Mouse (Mus musculus) lung, embryonic 14.5 days (tissue): ENCODE measurements around the gene Tomm70a. TPM values are rescaled to one million over a fixed set of nuclear protein-coding genes. Genes with fewer than 3 reads are reported as not detected.

Source experiments
- ATAC-seq: fragments of 200-750 bp; cut with Nextera tagmentation; 2 replicates; pipeline ENCODE4 v1.8.0; 2017; ENCODE audit warnings: mild to moderate bottlenecking, moderate TSS enrichment, moderate library complexity; ENCODE audit not compliant: insufficient read depth
- DNase-seq: peaks from one replicate; pipeline ENCODE4 v3.0.0-alpha.2; 2015
- H3K27ac ChIP-seq: fragments of 300-500 bp; sonication (generic); 2 replicates; pipeline ENCODE4 v1.5.1; 2014; ENCODE audit warnings: low read depth, mild to moderate bottlenecking, moderate library complexity
- H3K27me3 ChIP-seq: fragments of 300-500 bp; sonication (generic); 2 replicates; pipeline ENCODE4 v1.6.1; 2014; ENCODE audit warnings: low read length, control low read depth; ENCODE audit not compliant: insufficient read depth
- H3K36me3 ChIP-seq: fragments of 300-500 bp; sonication (generic); 2 replicates; pipeline ENCODE4 v1.6.1; 2014; ENCODE audit warnings: control low read depth; ENCODE audit not compliant: insufficient read depth
- H3K4me1 ChIP-seq: fragments of 300-500 bp; sonication (generic); 2 replicates; pipeline ENCODE4 v1.6.1; 2014; ENCODE audit warnings: antibody characterized with exemption, control low read depth; ENCODE audit not compliant: insufficient read depth
- H3K4me2 ChIP-seq: fragments of 300-500 bp; sonication (generic); 2 replicates; pipeline ENCODE4 v1.6.1; 2014; ENCODE audit warnings: mild to moderate bottlenecking
- H3K4me3 ChIP-seq: fragments of 300-500 bp; sonication (generic); 2 replicates; pipeline ENCODE4 v1.5.1; 2014; ENCODE audit warnings: low read depth, low read length
- H3K9ac ChIP-seq: fragments of 300-500 bp; sonication (generic); 2 replicates; pipeline ENCODE4 v1.6.1; 2014
- H3K9me3 ChIP-seq: fragments of 300-500 bp; sonication (generic); 2 replicates; pipeline ENCODE4 v1.6.1; 2016; ENCODE audit warnings: low read depth, low read length, control low read depth
- CTCF ChIP-seq: IDR thresholded peaks from 2 replicates; pipeline ENCODE4 v1.5.1; 2016; ENCODE audit warnings: antibody characterized with exemption, low read depth
- WGBS: fragments of 180-500 bp; shearing (Covaris S2); extraction: QIAGEN DNeasy Blood & Tissue Kit; methylation state at CpG from one replicate; pipeline ENCODE4 v1.1.7; 2014; 5-methylcytosine and 5-hydroxymethylcytosine counted together
- polyA plus RNA-seq: library from polyadenylated mRNA; unstranded; fragments of >200 nt; fragmentation: Nextera tagmentation; extraction: Ambion mirVana; gene quantifications from 2 replicates; pipeline ENCODE4 v1.2.1, GENCODE M21; 2014

Tomm70a gene
- polyA plus RNA-seq, 1 experiment from 2014 or later: 62.0 TPM

- H3K27ac ChIP-seq: no peak overlapping the region
- 64% methylated on average over 2 of the region's 2 CpGs for WGBS
- TF ChIP-seq CTCF: no peak
- H3K27me3 ChIP-seq: no peaks in the 10 kb centered on the region
- no peaks in the 10 kb centered on the region for H3K4me1 ChIP-seq
- no peaks in the 10 kb centered on the region for H3K9me3 ChIP-seq
- H3K4me3 ChIP-seq: no peak overlapping the region
- DNase-seq (no peak), ATAC-seq (no peak)
- no peak overlapping the region for H3K9ac ChIP-seq
- H3K4me2 ChIP-seq: no peak overlapping the region
- H3K36me3 ChIP-seq: peaks cover 31% of the 10 kb centered on the region
These were observed 54.2 kb downstream of the Tomm70a start for GRCm38 (mm10) chr16:57175751-57176150.

- Histone ChIP-seq H3K4me2 (no peak overlapping the region), H3K4me3 (no peak overlapping the region), H3K4me1 (no peaks in the 10 kb centered on the region), H3K36me3 (peaks cover 34% of the 10 kb centered on the region), H3K27me3 (no peaks in the 10 kb centered on the region), H3K27ac (no peak overlapping the region), H3K9me3 (no peaks in the 10 kb centered on the region), H3K9ac (no peak overlapping the region)
- no peak for TF ChIP-seq CTCF
- WGBS: 82% methylated on average over 7 of the region's 7 CpGs
- DNase-seq: no peak
- no peak for ATAC-seq
These were observed 54.8 kb downstream of the Tomm70a start for GRCm38 (mm10) chr16:57176276-57176675.

GRCm38 (mm10) chr16:57177254-57177653 is 55.8 kb downstream of the Tomm70a start:
- ATAC-seq (no peak), DNase-seq (peak; percentile 83)
- Histone ChIP-seq H3K4me2 (no peak overlapping the region), H3K9ac (no peak overlapping the region), H3K27ac (no peak overlapping the region), H3K27me3 (no peaks in the 10 kb centered on the region), H3K36me3 (peaks cover 42% of the 10 kb centered on the region), H3K4me1 (no peaks in the 10 kb centered on the region), H3K9me3 (no peaks in the 10 kb centered on the region), H3K4me3 (no peak overlapping the region)
- peak; percentile 70 for TF ChIP-seq CTCF
- 61% methylated on average over 2 of the region's 2 CpGs for WGBS

- DNase-seq: no peak
- WGBS: 82% methylated on average over 10 of the region's 10 CpGs
- Histone ChIP-seq H3K9me3 (no peaks in the 10 kb centered on the region), H3K4me1 (no peaks in the 10 kb centered on the region), H3K36me3 (peaks cover 43% of the 10 kb centered on the region), H3K27me3 (no peaks in the 10 kb centered on the region), H3K4me3 (no peak overlapping the region), H3K9ac (no peak overlapping the region), H3K4me2 (no peak overlapping the region), H3K27ac (no peak overlapping the region)
- no peak for TF ChIP-seq CTCF
- no peak for ATAC-seq
These were observed 56.2 kb downstream of the Tomm70a start for GRCm38 (mm10) chr16:57177664-57178063.

- Histone ChIP-seq H3K9me3 (no peaks in the 10 kb centered on the region), H3K27me3 (no peaks in the 10 kb centered on the region), H3K36me3 (peaks cover 45% of the 10 kb centered on the region), H3K4me1 (no peaks in the 10 kb centered on the region), H3K4me3 (no peak overlapping the region), H3K27ac (no peak overlapping the region), H3K9ac (no peak overlapping the region), H3K4me2 (no peak overlapping the region)
- no peak for ATAC-seq
- peak; percentile 15 for DNase-seq
- no peak for TF ChIP-seq CTCF
- 77% methylated on average over 11 of the region's 11 CpGs for WGBS
These were observed 59.7 kb downstream of the Tomm70a start for GRCm38 (mm10) chr16:57181180-57181579.

GRCm38 (mm10) chr16:57182037-57182436 is 60.5 kb downstream of the Tomm70a start:
- DNase-seq: no peak
- no peak overlapping the region for H3K4me2 ChIP-seq
- no peaks in the 10 kb centered on the region for H3K27me3 ChIP-seq
- H3K9me3 ChIP-seq: no peaks in the 10 kb centered on the region
- WGBS: 84% methylated on average over 5 of the region's 5 CpGs
- H3K4me3 ChIP-seq: no peak overlapping the region
- H3K27ac ChIP-seq: no peak overlapping the region
- H3K36me3 ChIP-seq: peaks cover 41% of the 10 kb centered on the region
- no peaks in the 10 kb centered on the region for H3K4me1 ChIP-seq
- H3K9ac ChIP-seq: no peak overlapping the region
- ATAC-seq: no peak
- no peak for TF ChIP-seq CTCF

GRCm38 (mm10) chr16:57186618-57187017 is 65.1 kb downstream of the Tomm70a start:
- WGBS: 92% methylated on average over 4 of the region's 4 CpGs
- H3K36me3 ChIP-seq: peaks cover 34% of the 10 kb centered on the region

DNA sequence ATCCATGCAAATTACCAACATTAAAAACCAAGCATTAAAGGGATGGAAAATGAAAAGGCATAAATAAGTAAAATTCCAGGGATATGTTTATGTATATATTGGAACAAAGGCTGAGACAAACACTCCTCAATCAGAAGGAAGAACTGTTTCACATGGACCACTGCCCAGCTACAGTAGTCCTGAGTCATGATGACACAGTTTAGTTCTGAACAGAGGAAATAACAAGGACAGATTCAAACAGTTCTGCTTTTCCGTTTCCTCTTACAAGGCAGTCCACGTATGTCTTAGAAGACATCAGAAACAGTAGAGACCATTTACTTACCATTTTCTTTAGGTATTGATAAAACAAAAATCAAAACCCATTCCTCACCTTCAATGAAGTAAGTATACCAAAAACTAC is 68.0 kb downstream of the Tomm70a start:
- no peaks in the 10 kb centered on the region for H3K9me3 ChIP-seq
- H3K4me3 ChIP-seq: no peak overlapping the region
- H3K4me1 ChIP-seq: no peaks in the 10 kb centered on the region
- H3K9ac ChIP-seq: no peak overlapping the region
- H3K27ac ChIP-seq: no peak overlapping the region
- peaks cover 23% of the 10 kb centered on the region for H3K36me3 ChIP-seq
- TF ChIP-seq CTCF: no peak
- ATAC-seq (no peak), DNase-seq (no peak)
- H3K4me2 ChIP-seq: no peak overlapping the region
- 76% methylated on average over 2 of the region's 2 CpGs for WGBS
- no peaks in the 10 kb centered on the region for H3K27me3 ChIP-seq

More at GRCm38 (mm10) chr16:57186618-57187017, 65.1 kb downstream of the Tomm70a start:
- Histone ChIP-seq H3K4me3 (no peak overlapping the region), H3K27me3 (no peaks in the 10 kb centered on the region), H3K9me3 (no peaks in the 10 kb centered on the region), H3K4me1 (no peaks in the 10 kb centered on the region), H3K4me2 (no peak overlapping the region), H3K9ac (no peak overlapping the region), H3K27ac (no peak overlapping the region)
- TF ChIP-seq CTCF: no peak
- DNase-seq: no peak
- ATAC-seq: no peak
